Mouse (Mus musculus) liver, postnatal 0 days (tissue): ENCODE measurements around the gene Slco4a1. TPM values are rescaled to one million over a fixed set of nuclear protein-coding genes. Genes with fewer than 3 reads are reported as not detected.

ENCODE experiments used
- ATAC-seq: fragments of 200-750 bp; cut with Nextera tagmentation; 2 replicates; pipeline ENCODE4 v1.8.0; 2017; ENCODE audit warnings: mild to moderate bottlenecking, moderate library complexity
- DNase-seq: peaks from one replicate; pipeline ENCODE4 v3.0.0-alpha.2; 2016
- H3K27ac ChIP-seq: fragments of 300-500 bp; sonication (generic); 2 replicates; pipeline ENCODE4 v1.5.1; 2014; ENCODE audit warnings: antibody characterized with exemption, moderate library complexity, mild to moderate bottlenecking, low read depth
- H3K27me3 ChIP-seq: fragments of 300-500 bp; sonication (generic); 2 replicates; pipeline ENCODE4 v1.6.1; 2014; ENCODE audit warnings: low read length, control low read depth, mixed read lengths; ENCODE audit not compliant: insufficient read depth
- H3K36me3 ChIP-seq: fragments of 300-500 bp; sonication (generic); replicated peaks from 2 replicates; pipeline ENCODE4 v1.6.1; 2014; ENCODE audit warnings: mild to moderate bottlenecking, control low read depth, low read length, moderate library complexity, mixed read lengths; ENCODE audit not compliant: insufficient read depth
- H3K4me1 ChIP-seq: fragments of 300-500 bp; sonication (generic); 2 replicates; pipeline ENCODE4 v1.6.1; 2014; ENCODE audit warnings: antibody characterized with exemption, mild to moderate bottlenecking, control low read depth; ENCODE audit not compliant: insufficient read depth
- H3K4me2 ChIP-seq: fragments of 300-500 bp; sonication (generic); 2 replicates; pipeline ENCODE4 v1.6.1; 2014; ENCODE audit warnings: low read depth, mild to moderate bottlenecking, low read length, moderate library complexity, mixed read lengths
- H3K4me3 ChIP-seq: fragments of 300-500 bp; sonication (generic); 2 replicates; pipeline ENCODE4 v1.5.1; 2014; ENCODE audit warnings: low read depth, low read length
- H3K9ac ChIP-seq: fragments of 300-500 bp; sonication (generic); replicated peaks from 2 replicates; pipeline ENCODE4 v1.6.1; 2014; ENCODE audit warnings: mild to moderate bottlenecking, moderate library complexity
- H3K9me3 ChIP-seq: fragments of 300-500 bp; sonication (generic); 2 replicates; pipeline ENCODE4 v1.6.1; 2016; ENCODE audit warnings: mild to moderate bottlenecking, control low read depth, low read length, mixed read lengths
- CTCF ChIP-seq: sonication (generic); IDR thresholded peaks from 2 replicates; pipeline ENCODE4 v1.5.1; 2016; ENCODE audit warnings: antibody characterized with exemption, low read depth
- EP300 ChIP-seq: IDR thresholded peaks from 2 replicates; pipeline ENCODE4 v1.6.1; 2016; ENCODE audit warnings: antibody characterized with exemption, low read depth, mild to moderate bottlenecking
- WGBS: fragments of 180-500 bp; shearing (Covaris S2); extraction: QIAGEN DNeasy Blood & Tissue Kit; methylation state at CpG from one replicate; pipeline ENCODE4 v1.1.7; 2014; ENCODE audit not compliant: insufficient replicate concordance; 5-methylcytosine and 5-hydroxymethylcytosine counted together
- polyA plus RNA-seq: library from polyadenylated mRNA; unstranded; fragments of >200 nt; fragmentation: Nextera tagmentation; extraction: Ambion mirVana; gene quantifications from 2 replicates; pipeline ENCODE4 v1.2.1, GENCODE M21; 2015

The Slco4a1 gene
- polyA plus RNA-seq, 1 experiment from 2014 or later = 0.86 TPM

- H3K36me3 ChIP-seq = no peaks in the 10 kb centered on the region
- H3K4me1 ChIP-seq = peaks cover 14% of the 10 kb centered on the region
- under 1% methylated on average over 26 of the region's 28 CpGs for WGBS
- H3K27me3 ChIP-seq = peaks cover 35% of the 10 kb centered on the region
- no peak for DNase-seq
- H3K4me2 ChIP-seq = peak overlapping the region; percentile 83
- no peak overlapping the region for H3K27ac ChIP-seq
- no peaks in the 10 kb centered on the region for H3K9me3 ChIP-seq
- H3K4me3 ChIP-seq = peak overlapping the region; percentile 58
- ATAC-seq = no peak
- H3K9ac ChIP-seq = 0 out of 2 replicates have a peak overlapping the region, but pooled peaks have one; percentile 4
- TF ChIP-seq EP300 = no peak
- TF ChIP-seq CTCF = no peak
Measured at GRCm38 (mm10) chr2:180456705-180457104, 660 bp downstream of the Slco4a1 start.

GRCm38 (mm10) chr2:180457680-180458079 is 1.6 kb downstream of the Slco4a1 start:
- H3K9me3 ChIP-seq = no peaks in the 10 kb centered on the region
- H3K9ac ChIP-seq = no peak overlapping the region
- WGBS = 73% methylated on average over 2 of the region's 2 CpGs
- TF ChIP-seq CTCF (no peak), EP300 (no peak)
- 0 out of 2 replicates have a peak overlapping the region, but pooled peaks have one; percentile 58 for H3K4me3 ChIP-seq
- no peaks in the 10 kb centered on the region for H3K36me3 ChIP-seq
- DNase-seq (no peak), ATAC-seq (no peak)
- H3K27me3 ChIP-seq = peaks cover 35% of the 10 kb centered on the region
- peaks cover 14% of the 10 kb centered on the region for H3K4me1 ChIP-seq
- no peak overlapping the region for H3K27ac ChIP-seq
- H3K4me2 ChIP-seq = peak overlapping the region; percentile 83; the same call in 1 of the 2 replicates

GRCm38 (mm10) chr2:180459437-180459836 is 3.4 kb downstream of the Slco4a1 start:
- Histone ChIP-seq H3K9me3 (no peaks in the 10 kb centered on the region), H3K4me2 (no peak overlapping the region), H3K27ac (no peak overlapping the region), H3K9ac (no peak overlapping the region), H3K4me1 (peaks cover 11% of the 10 kb centered on the region), H3K36me3 (no peaks in the 10 kb centered on the region), H3K4me3 (no peak overlapping the region), H3K27me3 (peaks cover 38% of the 10 kb centered on the region)
- DNase-seq (no peak), ATAC-seq (no peak)
- WGBS = 73% methylated on average over 4 of the region's 4 CpGs
- TF ChIP-seq EP300 (no peak), CTCF (no peak)

GRCm38 (mm10) chr2:180460801-180461200 is 4.8 kb downstream of the Slco4a1 start:
- H3K9ac ChIP-seq = no peak overlapping the region
- H3K9me3 ChIP-seq = no peaks in the 10 kb centered on the region
- peaks cover 42% of the 10 kb centered on the region for H3K27me3 ChIP-seq
- no peak overlapping the region for H3K27ac ChIP-seq
- DNase-seq = no peak
- ATAC-seq = no peak
- no peaks in the 10 kb centered on the region for H3K36me3 ChIP-seq
- no peak overlapping the region for H3K4me3 ChIP-seq
- TF ChIP-seq CTCF (no peak), EP300 (no peak)
- no peak overlapping the region for H3K4me2 ChIP-seq
- 68% methylated on average over 8 of the region's 8 CpGs for WGBS
- peaks cover 11% of the 10 kb centered on the region for H3K4me1 ChIP-seq

GRCm38 (mm10) chr2:180462593-180462992 is 6.5 kb downstream of the Slco4a1 start:
- no peaks in the 10 kb centered on the region for H3K9me3 ChIP-seq
- no peak overlapping the region for H3K4me2 ChIP-seq
- no peak overlapping the region for H3K4me3 ChIP-seq
- H3K27me3 ChIP-seq = peaks cover 27% of the 10 kb centered on the region
- TF ChIP-seq CTCF (no peak), EP300 (no peak)
- ATAC-seq = no peak
- DNase-seq = no peak
- H3K27ac ChIP-seq = no peak overlapping the region
- WGBS = 71% methylated on average over 8 of the region's 8 CpGs
- H3K4me1 ChIP-seq = peaks cover 2% of the 10 kb centered on the region
- no peak overlapping the region for H3K9ac ChIP-seq
- H3K36me3 ChIP-seq = no peaks in the 10 kb centered on the region

- DNase-seq (no peak), ATAC-seq (no peak)
- WGBS = 83% methylated on average over 7 of the region's 7 CpGs
- H3K9me3 ChIP-seq = no peaks in the 10 kb centered on the region
- no peak overlapping the region for H3K4me3 ChIP-seq
- TF ChIP-seq EP300 = no peak
- no peak for TF ChIP-seq CTCF
- H3K4me2 ChIP-seq = no peak overlapping the region
- no peaks in the 10 kb centered on the region for H3K4me1 ChIP-seq
- no peak overlapping the region for H3K9ac ChIP-seq
- H3K27ac ChIP-seq = no peak overlapping the region
- no peaks in the 10 kb centered on the region for H3K36me3 ChIP-seq
- H3K27me3 ChIP-seq = peaks cover 10% of the 10 kb centered on the region; the same call in 1 of the 2 replicates
Measured at GRCm38 (mm10) chr2:180466505-180466904, 10.5 kb downstream of the Slco4a1 start.

GRCm38 (mm10) chr2:180468871-180469270 is 12.8 kb downstream of the Slco4a1 start:
- ATAC-seq (no peak), DNase-seq (no peak)
- Histone ChIP-seq H3K36me3 (no peaks in the 10 kb centered on the region), H3K4me2 (no peak overlapping the region), H3K4me1 (no peaks in the 10 kb centered on the region), H3K27ac (no peak overlapping the region), H3K9me3 (no peaks in the 10 kb centered on the region), H3K9ac (no peak overlapping the region), H3K27me3 (peaks cover 17% of the 10 kb centered on the region; the same call in 1 of the 2 replicates), H3K4me3 (no peak overlapping the region)
- TF ChIP-seq CTCF (no peak), EP300 (no peak)
- 82% methylated on average over 8 of the region's 8 CpGs for WGBS
